Mouse (Mus musculus) adrenal gland, adult (tissue): ENCODE results near the gene Shisa9.

Source experiments
- DNase-seq, 2 experiments: peaks; one replicate each; pipeline ENCODE4 v3.0.0; 2022 to 2023; ENCODE audit warnings: low spot score in 1 of 2; ENCODE audit not compliant: inconsistent age in 2 of 2

The Shisa9 gene

DNA sequence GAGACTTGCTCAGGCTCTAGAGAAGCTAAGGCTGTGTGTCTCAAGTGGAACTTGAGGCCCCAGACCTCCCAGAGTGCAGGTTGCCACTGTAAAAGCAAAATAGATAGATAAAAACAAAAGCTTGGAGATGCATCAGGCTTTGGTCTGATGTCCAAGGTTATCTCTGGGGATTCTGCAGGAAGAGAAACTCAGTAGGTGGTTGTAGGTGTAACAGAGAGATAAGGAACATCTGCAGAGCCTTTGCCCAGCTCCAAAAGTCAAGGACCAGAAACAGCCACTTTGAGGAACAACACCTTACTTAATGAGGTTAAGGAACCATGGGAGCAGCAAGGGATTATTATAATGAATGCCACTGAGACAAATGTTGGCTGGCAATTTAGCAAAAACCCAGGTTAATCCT is 319.5 kb downstream of the Shisa9 start:
- no peak for DNase-seq

DNA sequence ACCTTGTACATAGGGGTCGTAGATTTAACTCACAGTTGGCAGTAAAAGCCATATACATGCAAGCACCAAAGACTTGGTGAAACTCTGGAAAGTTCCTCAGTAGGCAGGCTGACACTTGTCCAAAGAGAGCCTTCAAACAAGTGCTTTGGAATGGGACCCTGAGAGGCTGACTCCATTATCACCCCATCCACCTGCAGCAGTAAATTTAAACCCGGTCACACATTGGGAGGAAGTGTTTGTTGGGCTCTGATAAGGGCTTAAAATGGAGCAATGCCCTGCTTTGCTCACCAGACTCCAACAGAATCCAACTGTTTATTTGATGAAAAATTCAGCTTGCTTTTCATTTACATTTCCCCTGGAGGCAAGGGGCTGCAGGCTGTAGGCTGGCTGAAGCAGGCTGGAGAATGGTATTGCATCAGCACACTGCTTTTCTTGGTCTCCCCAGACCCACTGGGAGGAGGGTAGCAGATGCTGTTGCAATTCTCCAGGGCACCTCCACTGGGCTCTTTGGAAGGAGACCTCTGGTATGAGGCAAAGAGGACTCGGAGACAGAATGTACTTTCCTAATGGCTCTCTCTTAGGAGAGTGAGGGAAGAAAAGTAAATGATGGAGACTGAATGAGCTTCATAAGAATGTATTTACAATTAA is 323.5 kb downstream of the Shisa9 start:
- no peak for DNase-seq

DNA sequence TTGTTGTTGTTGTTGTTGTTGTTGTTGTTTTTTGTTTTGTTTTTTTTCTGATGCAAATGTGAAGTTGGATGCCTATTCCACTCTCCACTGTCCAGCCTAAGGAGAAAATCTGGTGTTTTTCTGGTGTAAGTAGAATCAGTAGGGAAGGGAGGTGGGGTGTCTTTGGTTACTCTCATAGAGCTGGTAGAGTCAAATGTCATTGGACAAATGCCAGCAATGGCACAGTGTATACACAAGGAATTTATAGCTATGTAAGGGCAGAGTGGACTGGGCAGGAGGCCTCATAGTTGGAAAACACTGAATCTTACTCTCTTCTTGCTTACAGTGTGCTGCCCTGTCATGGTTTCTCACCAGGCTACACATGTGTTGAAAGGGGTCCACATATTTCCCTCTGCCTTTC is 325.9 kb downstream of the Shisa9 start:
- no peak for DNase-seq

DNA sequence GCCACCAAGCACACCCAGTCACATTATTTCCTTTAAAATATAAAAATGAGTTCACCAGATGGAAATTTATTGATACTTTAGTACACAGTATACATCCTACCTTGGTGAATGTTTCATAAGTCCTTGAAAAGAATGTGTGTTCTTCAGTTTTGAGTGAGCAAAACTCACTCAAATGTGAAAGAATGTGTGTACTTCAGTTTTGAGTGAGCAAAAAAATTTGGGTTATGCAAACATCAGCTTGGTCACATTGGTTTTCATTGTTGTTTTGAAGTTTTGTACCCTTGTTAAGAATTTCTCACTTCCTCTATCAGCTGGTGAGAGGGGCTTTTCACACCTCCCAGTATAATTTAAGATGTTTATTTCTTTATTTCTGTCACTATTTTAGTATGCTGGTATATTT is 331.7 kb downstream of the Shisa9 start:
- DNase-seq = no peak
